Mouse (Mus musculus) Muller cell, postnatal 12 days (primary cell): ENCODE measurements at regions not wholly inside any gene's neighbourhood (a gene's known extent, or its start where the extent isn't known, plus 50 kb on each side); places are given as distances from the start of the nearest gene placed in this dataset.

Experiments used
- DNase-seq: peaks from one replicate; pipeline ENCODE4 v3.0.0-alpha.2; 2015; ENCODE audit errors: inconsistent ontology term

- no peak for DNase-seq
These were observed 94.5 kb downstream of the Olfm1 start for GRCm38 (mm10) chr2:28287210-28287860.

GRCm38 (mm10) chr2:28289339-28289738 lies 96.5 kb downstream of the Olfm1 start:
- DNase-seq: no peak

GRCm38 (mm10) chr2:28289860-28290471 lies 97.2 kb downstream of the Olfm1 start:
- DNase-seq: no peak

- DNase-seq: peak; percentile 20
These were observed 101.7 kb downstream of the Olfm1 start for GRCm38 (mm10) chr2:28294509-28294908.

GRCm38 (mm10) chr2:28296183-28296582 lies 103.4 kb downstream of the Olfm1 start:
- peak; percentile 51 for DNase-seq

- no peak for DNase-seq
These were observed 105.9 kb downstream of the Olfm1 start for GRCm38 (mm10) chr2:28298738-28299137.

- no peak for DNase-seq
These were observed 106.6 kb downstream of the Olfm1 start for GRCm38 (mm10) chr2:28299346-28299745.

GRCm38 (mm10) chr2:28301313-28301712 lies 108.5 kb downstream of the Olfm1 start:
- DNase-seq: no peak

- no peak for DNase-seq
These were observed 111.1 kb downstream of the Olfm1 start for GRCm38 (mm10) chr2:28303936-28304335.

- peak; percentile 39 for DNase-seq
These were observed 111.9 kb downstream of the Olfm1 start for GRCm38 (mm10) chr2:28304712-28305111.

- DNase-seq: no peak
These were observed 116.3 kb downstream of the Olfm1 start for GRCm38 (mm10) chr2:28309122-28309521.

- DNase-seq: no peak
These were observed 119.4 kb downstream of the Olfm1 start for GRCm38 (mm10) chr2:28312212-28312611.

- peak; percentile 61 for DNase-seq
These were observed 121.1 kb upstream of the Ppp1r26 start for GRCm38 (mm10) chr2:28325502-28325901.

- peak; percentile 17 for DNase-seq
These were observed 120.5 kb upstream of the Ppp1r26 start for GRCm38 (mm10) chr2:28326056-28326455.

GRCm38 (mm10) chr2:28326682-28327081 lies 119.9 kb upstream of the Ppp1r26 start:
- DNase-seq: no peak

- DNase-seq: no peak
These were observed 117.5 kb upstream of the Ppp1r26 start for GRCm38 (mm10) chr2:28329130-28329529.

GRCm38 (mm10) chr2:28335141-28335789 lies 111.3 kb upstream of the Ppp1r26 start:
- DNase-seq: peak; percentile 78

GRCm38 (mm10) chr2:28335810-28336209 lies 110.8 kb upstream of the Ppp1r26 start:
- DNase-seq: no peak

- peak; percentile 97 for DNase-seq
These were observed 110.0 kb upstream of the Ppp1r26 start for GRCm38 (mm10) chr2:28336349-28337309.

- DNase-seq: no peak
These were observed 109.0 kb upstream of the Ppp1r26 start for GRCm38 (mm10) chr2:28337561-28337960.

- no peak for DNase-seq
These were observed 105.3 kb upstream of the Ppp1r26 start for GRCm38 (mm10) chr2:28341304-28341703.

- DNase-seq: no peak
These were observed 98.1 kb upstream of the Ppp1r26 start for GRCm38 (mm10) chr2:28348453-28348852.
